Mouse (Mus musculus): Measurements from ENCODE around the gene Dolpp1. TPM values are rescaled to one million over a fixed set of nuclear protein-coding genes. Genes with fewer than 3 reads are reported as not detected.

Gene Dolpp1
- polyA plus RNA-seq, 1 experiment from 2014 or later, result 39.5 TPM

DNA sequence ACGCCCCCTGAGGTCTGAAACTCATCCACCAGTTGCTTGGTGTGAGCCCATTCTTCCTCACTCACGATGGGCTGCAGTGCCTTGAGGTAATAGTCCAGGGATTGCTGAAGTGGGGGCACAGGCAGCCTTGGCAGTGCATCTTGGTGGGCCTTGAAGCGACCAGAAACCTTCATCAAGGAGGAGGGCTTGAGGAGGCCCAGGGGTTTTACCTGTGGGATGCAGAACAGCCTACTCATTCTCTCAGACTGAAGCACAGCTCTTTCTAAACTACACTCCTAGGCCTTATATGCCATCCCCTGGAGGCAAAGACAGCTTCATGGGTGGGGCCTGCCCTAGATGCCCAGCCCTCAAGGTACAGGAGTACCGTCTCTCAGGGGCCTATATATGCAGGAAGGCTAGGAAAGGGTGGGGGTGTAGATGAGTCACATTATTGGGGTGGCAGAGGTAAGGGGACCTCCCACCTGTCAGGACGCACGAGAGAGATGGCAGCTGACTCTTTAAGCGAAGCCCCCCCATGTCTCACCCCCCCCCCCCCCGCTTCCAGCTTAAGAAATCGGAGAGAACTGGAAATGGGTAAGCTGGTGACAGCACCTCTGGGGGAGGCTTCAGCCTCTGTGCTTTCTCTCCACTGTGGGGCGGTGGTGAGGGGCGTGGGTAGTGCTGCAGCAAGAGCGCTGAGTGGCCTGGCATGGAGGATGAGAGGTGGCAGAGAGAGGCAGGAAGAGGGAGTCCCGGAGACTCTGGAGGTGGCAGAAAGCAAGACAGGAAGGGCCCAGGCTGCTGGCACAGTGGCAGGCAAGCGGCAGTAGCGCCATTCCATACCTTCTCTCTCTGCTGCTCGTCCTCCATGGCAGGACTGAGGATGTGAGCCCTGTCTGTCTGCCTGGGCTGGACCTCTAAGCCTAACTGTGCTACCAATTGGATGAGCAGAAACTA is 21.3 kb downstream of the Dolpp1 start:
- no peak overlapping the region for H3K4me3 ChIP-seq (ENCODE audit: low read depth, low read length)
- ATAC-seq, result no peak
- 85% methylated on average over 16 of the region's 16 CpGs for WGBS
- H3K36me3 ChIP-seq (ENCODE audit: control insufficient read depth, insufficient read depth), result peaks cover 28% of the 10 kb centered on the region
- H3K4me1 ChIP-seq (replicated peaks; ENCODE audit: control insufficient read depth, insufficient read depth, low read length), result 0 out of 2 replicates have a peak, but pooled peaks cover 4% of the 10 kb centered on the region
- no peak overlapping the region for H3K27ac ChIP-seq (ENCODE audit: low read depth, low read length)
- TF ChIP-seq CTCF (IDR thresholded peaks at IDR 0.05; ENCODE audit: low read depth), result peak; percentile 21; the same call in 1 of the 2 replicates
- no peaks in the 10 kb centered on the region for H3K9me3 ChIP-seq (ENCODE audit: control insufficient read depth)
- no peak overlapping the region for H3K9ac ChIP-seq (ENCODE audit: low read depth, low read length)
- no peaks in the 10 kb centered on the region for H3K27me3 ChIP-seq (replicated peaks; ENCODE audit: control insufficient read depth, insufficient read depth, low read length)
- H3K4me2 ChIP-seq (replicated peaks; ENCODE audit: low read depth), result no peak overlapping the region; the same call in 1 of the 2 replicates

DNA sequence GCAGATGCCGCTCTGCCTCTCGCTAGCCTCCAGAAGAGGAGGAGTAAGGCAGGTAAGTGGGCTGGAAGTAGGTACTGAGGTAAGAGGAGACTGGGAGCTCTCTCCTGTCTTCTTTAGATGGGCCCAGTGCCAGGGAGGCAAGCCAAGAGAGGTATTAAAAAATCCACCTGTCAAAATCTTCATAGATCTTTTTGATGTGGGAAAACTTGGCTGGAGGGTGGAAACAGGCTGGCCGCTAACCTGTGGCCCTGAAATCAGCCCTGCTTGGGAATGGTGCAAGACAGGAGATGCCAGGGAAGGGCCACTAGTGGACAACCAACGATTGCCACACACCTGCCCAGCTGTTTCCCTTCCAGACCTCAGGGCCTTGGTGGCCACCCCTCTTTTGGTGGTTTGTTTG is 22.0 kb downstream of the Dolpp1 start:
- Histone ChIP-seq H3K4me2 (replicated peaks; ENCODE audit: low read depth) (peak overlapping the region; percentile 86), H3K27me3 (replicated peaks; ENCODE audit: control insufficient read depth, insufficient read depth, low read length) (no peaks in the 10 kb centered on the region), H3K36me3 (ENCODE audit: control insufficient read depth, insufficient read depth) (peaks cover 21% of the 10 kb centered on the region), H3K4me1 (replicated peaks; ENCODE audit: control insufficient read depth, insufficient read depth, low read length) (0 out of 2 replicates have a peak, but pooled peaks cover 4% of the 10 kb centered on the region), H3K4me3 (ENCODE audit: low read depth, low read length) (no peak overlapping the region), H3K9me3 (ENCODE audit: control insufficient read depth) (no peaks in the 10 kb centered on the region), H3K9ac (ENCODE audit: low read depth, low read length) (0 out of 2 replicates have a peak overlapping the region, but pooled peaks have one; percentile 91), H3K27ac (ENCODE audit: low read depth, low read length) (no peak overlapping the region)
- no peak for ATAC-seq
- WGBS, result 88% methylated on average over 4 of the region's 4 CpGs
- no peak for TF ChIP-seq CTCF (IDR thresholded peaks at IDR 0.05; ENCODE audit: low read depth)

DNA sequence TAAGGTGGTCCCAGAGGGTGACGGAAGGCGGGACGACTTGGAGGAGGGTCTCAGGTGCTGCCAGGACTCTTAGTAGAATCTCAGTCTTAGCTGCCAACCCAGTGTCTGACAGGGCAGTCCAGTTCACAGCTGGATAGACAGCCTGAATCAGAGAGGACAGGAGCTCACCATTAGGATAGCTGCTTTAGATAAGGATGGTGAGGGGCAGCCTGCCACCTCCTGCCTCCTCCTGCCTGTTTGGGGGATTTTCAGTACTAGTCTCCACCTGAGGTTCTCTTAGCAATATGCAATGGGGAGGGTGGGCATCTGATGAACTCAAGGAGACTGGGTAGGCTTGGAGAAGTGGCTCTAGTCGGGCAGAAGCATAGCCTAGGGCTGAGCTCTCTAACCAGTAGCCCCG is 22.6 kb downstream of the Dolpp1 start:
- Histone ChIP-seq H3K9ac (ENCODE audit: low read depth, low read length) (peak overlapping the region; percentile 91), H3K27me3 (replicated peaks; ENCODE audit: control insufficient read depth, insufficient read depth, low read length) (no peaks in the 10 kb centered on the region), H3K9me3 (ENCODE audit: control insufficient read depth) (no peaks in the 10 kb centered on the region), H3K4me1 (replicated peaks; ENCODE audit: control insufficient read depth, insufficient read depth, low read length) (0 out of 2 replicates have a peak, but pooled peaks cover 4% of the 10 kb centered on the region), H3K4me3 (ENCODE audit: low read depth, low read length) (peak overlapping the region; percentile 86), H3K4me2 (replicated peaks; ENCODE audit: low read depth) (peak overlapping the region; percentile 86), H3K36me3 (ENCODE audit: control insufficient read depth, insufficient read depth) (peaks cover 20% of the 10 kb centered on the region), H3K27ac (ENCODE audit: low read depth, low read length) (peak overlapping the region; percentile 92; the same call in 1 of the 2 replicates)
- WGBS, result 58% methylated on average over 5 of the region's 5 CpGs
- 0 out of 2 replicates have a peak, but pooled peaks have one; percentile 1 for ATAC-seq
- TF ChIP-seq CTCF (IDR thresholded peaks at IDR 0.05; ENCODE audit: low read depth), result no peak

DNA sequence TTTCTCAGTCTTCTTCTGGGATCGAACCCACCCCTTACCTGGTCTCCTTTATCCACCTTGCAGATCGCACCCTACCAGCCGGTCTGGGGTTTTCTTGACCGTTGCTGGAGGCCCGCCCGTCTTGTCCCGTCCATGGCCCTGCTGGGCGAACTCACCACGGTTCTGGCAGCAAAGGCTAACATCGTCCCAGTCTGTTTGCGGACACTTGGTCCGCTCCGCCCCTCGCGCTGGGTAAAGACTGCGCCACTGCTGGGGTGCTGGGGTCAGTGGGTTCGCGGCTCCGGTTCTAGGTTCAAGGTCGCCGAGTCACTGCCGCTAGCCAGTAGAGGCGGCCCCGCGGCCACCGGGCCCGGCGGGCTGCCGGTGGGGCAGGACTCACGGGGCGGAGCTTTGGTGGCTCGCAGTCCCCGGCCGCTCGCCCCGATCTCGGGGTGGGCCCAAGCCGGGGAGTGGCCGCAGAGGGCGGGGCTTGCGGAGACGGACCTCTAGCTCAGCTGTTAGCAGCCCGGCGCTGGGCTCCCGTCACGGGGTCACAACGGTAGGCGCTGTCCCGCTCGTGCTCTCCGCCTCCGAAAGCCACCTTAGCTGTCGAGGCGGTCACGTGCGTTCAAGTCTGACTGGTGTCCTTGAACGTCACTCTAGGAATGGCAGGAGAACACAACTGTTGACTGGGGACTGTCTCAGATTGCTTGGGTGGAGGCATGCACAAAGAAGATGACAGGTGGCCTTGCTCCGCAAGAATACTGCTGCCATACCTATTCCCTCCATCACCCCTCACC is 23.3 kb downstream of the Dolpp1 start, which contains the start of gene Crat:
Gene Crat, minus strand, starts transcription at position 657 of the 779 bp plus-strand sequence.
- peak within 1 kb of the TSS; percentile 86 for H3K4me3 ChIP-seq (ENCODE audit: low read depth, low read length)
- H3K4me1 ChIP-seq (replicated peaks; ENCODE audit: control insufficient read depth, insufficient read depth, low read length), result 0 out of 2 replicates have a peak, but pooled peaks cover 4% of the 10 kb centered on the region
- H3K27me3 ChIP-seq (replicated peaks; ENCODE audit: control insufficient read depth, insufficient read depth, low read length), result no peaks in the 10 kb centered on the region
- peaks cover 17% of the 10 kb centered on the region for H3K36me3 ChIP-seq (ENCODE audit: control insufficient read depth, insufficient read depth)
- H3K27ac ChIP-seq (ENCODE audit: low read depth, low read length), result peak within 1 kb of the TSS; percentile 92
- peak within 1 kb of the TSS; percentile 91 for H3K9ac ChIP-seq (ENCODE audit: low read depth, low read length)
- WGBS, result 2% methylated on average over 58 of the region's 58 CpGs
- no peak for TF ChIP-seq CTCF (IDR thresholded peaks at IDR 0.05; ENCODE audit: low read depth)
- ATAC-seq, result peak; percentile 89
- H3K9me3 ChIP-seq (ENCODE audit: control insufficient read depth), result no peaks in the 10 kb centered on the region
- peak within 1 kb of the TSS; percentile 86 for H3K4me2 ChIP-seq (replicated peaks; ENCODE audit: low read depth)

DNA sequence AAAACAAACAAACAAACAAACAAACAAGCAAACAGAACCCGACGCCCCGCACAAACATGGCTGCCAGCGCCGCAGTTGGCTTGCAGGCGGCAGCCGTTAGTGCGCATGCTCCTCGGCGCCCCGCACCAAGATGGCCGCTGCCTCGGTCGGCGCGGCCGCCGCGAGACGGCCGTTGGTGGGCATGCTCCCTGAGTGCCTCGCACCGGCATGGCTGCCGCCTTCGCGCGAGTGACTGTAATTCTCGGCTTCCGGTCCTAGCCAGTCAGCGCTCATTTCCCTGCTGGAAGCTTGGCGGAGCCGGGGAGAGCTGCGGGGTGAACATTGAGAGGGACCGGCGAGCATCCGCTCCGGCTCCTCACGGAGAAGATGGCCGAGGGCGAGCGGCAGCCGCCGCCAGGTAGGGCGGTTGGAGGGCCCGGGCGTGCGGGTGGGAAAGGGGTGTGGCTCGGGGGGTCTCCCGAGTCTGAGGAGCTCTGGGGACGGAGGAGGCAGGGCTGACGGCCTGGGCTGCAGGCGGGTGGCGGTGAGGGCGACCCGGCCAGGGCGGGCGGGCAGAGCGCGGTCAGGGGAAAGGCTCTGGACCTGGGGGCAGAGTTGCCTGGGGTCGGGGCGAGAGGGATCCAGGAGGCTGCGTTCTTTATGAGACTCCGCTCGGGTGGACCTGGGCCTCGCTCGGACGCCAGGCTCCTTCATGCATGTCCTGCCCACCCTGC is 24.0 kb downstream of the Dolpp1 start, which contains the start of gene Ptpa:
Gene Ptpa, plus strand, starts transcription at position 104 of the 713 bp plus-strand sequence.
- under 1% methylated on average over 63 of the region's 67 CpGs for WGBS
- Histone ChIP-seq H3K4me2 (replicated peaks; ENCODE audit: low read depth) (peak within 1 kb of the TSS; percentile 86), H3K27me3 (replicated peaks; ENCODE audit: control insufficient read depth, insufficient read depth, low read length) (no peaks in the 10 kb centered on the region), H3K4me3 (ENCODE audit: low read depth, low read length) (peak within 1 kb of the TSS; percentile 86), H3K36me3 (ENCODE audit: control insufficient read depth, insufficient read depth) (peaks cover 13% of the 10 kb centered on the region), H3K9ac (ENCODE audit: low read depth, low read length) (peak within 1 kb of the TSS; percentile 91), H3K27ac (ENCODE audit: low read depth, low read length) (peak within 1 kb of the TSS; percentile 92), H3K9me3 (ENCODE audit: control insufficient read depth) (no peaks in the 10 kb centered on the region), H3K4me1 (replicated peaks; ENCODE audit: control insufficient read depth, insufficient read depth, low read length) (0 out of 2 replicates have a peak, but pooled peaks cover 4% of the 10 kb centered on the region)
- ATAC-seq, result peak; percentile 82
- no peak for TF ChIP-seq CTCF (IDR thresholded peaks at IDR 0.05; ENCODE audit: low read depth)
